Mouse (Mus musculus): ENCODE data around the gene Snd1.

Gene Snd1

DNA sequence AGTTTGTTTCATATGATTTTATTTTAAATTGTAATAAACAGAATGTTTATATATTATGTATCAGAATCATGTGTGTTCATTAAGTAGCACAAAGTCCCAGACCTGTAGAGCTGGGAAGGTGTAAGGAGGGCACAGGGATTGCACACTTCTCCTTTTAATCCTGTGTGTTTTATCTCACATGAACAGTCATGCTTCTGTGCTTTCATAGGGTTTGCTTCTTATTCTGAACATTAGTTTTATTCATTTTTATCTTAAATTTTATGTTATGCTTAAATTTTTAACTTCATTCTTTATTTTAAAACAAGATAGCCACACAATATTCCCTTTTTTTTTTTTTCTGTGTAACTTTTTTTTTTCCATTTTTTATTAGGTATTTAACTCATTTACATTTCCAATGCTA lies 170.3 kb downstream of the Snd1 start:
- DNase-seq, result no peak

DNA sequence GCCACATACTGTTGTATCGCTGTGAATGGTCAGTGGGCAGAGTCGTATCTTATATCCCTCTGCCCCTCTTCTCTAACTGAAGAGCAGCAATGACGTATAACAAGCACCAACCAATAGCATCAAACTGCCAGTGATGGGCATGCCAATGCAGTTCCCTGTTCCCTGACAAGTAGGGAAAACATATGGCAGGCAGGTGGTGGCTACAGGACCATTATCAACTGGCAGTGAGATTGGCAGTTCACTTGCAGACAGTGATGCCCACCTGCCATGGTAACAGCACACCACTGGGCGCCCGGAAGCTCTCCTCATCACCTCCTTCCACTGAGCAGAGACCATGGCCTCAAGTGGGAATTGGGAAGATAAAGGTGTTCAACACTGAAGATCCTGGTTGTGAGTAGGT lies 181.6 kb downstream of the Snd1 start:
- no peak for DNase-seq

DNA sequence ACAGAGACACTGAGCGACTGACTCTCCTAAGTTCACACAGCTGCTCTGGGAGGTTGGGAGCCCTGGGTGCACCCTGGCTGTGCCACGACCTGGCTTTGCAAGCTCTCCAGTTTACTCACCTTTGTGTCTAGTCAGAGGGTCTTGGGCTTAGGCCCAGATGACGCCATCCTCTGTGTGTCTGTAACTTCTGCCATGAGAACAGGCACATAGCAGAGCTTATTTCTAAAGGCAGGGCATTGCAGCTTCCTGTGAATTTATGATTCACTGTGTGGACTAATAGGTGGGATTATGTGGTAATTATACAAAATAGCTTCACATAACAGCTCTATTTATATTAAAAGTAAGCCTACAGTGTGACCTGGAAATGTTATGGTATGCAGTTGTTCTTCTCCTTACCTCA lies 188.1 kb downstream of the Snd1 start:
- DNase-seq, result no peak

DNA sequence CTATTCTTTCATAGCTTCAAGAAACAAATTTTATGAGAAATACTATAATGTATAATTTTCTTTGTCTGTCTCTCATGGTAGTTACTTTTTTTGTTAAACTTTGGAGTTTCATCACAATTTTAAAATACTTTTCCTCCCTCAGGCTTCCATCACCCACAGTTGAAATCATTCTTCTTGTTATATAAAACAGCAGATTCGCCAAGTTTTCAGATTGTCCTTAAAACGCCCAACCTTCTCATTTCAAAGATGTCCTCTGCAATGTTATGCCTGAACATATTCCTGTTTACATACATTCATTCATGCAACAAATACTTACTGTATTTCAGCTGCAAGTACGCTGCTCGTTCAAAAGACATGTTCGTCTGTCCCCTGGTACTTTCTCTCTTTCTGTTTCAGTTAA lies 188.7 kb downstream of the Snd1 start:
- no peak for DNase-seq

DNA sequence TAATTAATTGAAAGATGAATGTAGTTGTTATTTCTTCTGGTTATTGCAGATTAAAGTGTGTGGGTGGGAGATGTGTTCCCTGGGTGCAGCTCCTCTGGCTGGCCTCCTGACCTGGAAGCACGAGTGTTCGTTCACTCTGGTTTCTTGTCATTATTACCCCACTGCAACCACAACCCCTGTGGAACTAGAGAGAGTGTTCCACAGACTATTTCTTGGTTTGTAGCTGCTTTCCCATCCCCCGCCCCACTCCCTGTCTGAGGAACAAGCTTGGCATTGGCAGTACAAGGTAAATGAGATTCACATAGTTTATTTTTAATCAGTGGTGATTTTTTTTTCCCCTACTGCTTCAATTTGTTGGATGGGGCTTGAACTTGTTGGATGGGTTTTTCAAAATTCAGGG lies 189.8 kb downstream of the Snd1 start:
- no peak for DNase-seq

DNA sequence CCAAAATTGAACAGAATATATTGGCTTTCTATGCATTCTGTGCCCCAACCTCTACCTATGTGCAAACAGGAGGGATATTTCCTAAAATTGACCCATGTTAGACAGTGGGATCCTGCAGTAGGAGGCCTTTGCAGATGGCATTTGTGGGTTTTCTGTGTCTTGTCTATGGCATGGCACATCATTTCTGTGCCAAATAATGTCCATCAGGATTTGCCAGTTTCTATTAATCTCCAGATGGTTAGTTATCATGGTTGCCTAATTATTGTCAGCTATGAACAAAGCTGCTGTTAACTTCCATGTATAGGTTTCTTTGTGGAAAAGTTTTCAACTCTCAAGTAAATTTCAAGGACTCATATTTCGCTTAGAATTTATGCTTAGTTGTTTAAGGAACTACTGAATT lies 192.6 kb downstream of the Snd1 start:
- no peak for DNase-seq

DNA sequence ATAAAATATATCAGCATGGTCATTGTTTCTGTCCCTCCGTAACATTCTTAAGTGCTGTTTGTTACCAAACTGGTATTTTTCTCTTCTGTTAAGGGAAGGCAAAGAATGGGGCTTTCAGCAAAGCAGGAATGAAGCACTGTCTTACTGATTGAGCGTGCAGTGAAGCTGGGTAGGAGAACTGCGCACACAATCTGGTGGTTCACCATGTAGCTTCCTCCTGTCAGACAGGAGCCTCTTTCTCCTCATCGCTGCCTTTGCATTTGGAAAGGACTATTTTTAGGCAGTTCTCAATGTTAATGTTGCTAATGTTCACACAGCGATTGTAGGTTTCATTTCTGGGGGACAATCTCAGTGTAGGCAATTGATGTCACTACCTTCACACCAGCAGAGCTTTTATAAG lies 194.3 kb downstream of the Snd1 start:
- DNase-seq, result no peak

DNA sequence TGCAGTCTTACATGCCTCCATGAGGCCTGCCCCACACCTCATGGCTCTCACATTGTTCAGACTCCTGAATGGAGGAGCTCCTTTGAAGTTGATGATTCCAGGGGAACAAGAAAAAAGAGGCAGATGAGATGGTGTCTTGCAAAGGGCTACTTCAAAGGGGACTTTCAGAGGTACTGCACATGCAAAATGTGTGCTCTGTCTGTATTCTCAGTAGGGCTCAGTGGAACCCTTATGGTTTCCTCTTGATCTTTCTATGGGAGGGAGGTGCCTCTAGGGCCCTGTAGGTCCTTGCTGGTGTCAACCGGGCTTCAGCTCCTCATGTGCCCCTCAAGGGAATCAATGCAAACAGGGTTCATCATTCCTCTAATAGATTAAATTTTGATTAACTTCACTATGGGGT lies 197.4 kb downstream of the Snd1 start:
- DNase-seq, result no peak

DNA sequence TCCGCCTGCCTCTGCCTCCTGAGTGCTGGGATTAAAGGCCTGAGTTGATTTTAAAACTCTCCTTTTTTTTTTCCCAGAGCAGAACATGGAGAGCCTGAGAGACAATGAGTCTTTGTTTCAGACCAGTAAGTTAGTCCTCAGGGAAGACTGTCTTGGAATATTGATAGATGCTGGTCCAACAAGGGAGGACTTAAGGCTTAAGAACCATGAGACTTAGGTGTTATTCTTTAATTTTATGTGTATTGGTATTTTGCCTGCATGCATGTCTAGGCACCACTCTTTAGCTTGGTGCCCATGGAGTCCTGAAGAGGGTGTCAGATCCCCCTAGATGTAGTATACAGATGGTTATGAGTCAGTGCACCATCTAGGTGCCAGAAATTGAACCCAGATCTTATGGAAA lies 199.7 kb downstream of the Snd1 start:
- no peak for DNase-seq

DNA sequence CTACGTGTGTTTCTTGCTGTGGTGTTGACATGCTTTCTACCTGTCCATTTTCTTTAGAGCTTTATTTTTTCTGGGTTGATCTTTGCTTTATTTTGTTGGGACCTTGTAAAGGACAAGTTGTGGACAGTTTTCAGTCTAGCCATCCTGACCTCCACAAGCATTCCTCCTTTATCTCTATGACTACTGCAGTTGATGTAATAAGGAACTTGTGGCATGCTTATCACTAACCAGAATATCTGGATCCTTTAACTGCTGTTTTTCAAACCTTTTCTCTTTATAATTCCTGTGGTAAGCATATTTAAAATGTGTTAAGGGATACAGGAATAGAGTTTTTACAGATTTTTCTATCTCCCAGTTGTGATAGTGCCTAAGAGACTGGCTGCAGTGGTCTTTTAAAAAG lies 204.0 kb downstream of the Snd1 start:
- DNase-seq, result no peak

DNA sequence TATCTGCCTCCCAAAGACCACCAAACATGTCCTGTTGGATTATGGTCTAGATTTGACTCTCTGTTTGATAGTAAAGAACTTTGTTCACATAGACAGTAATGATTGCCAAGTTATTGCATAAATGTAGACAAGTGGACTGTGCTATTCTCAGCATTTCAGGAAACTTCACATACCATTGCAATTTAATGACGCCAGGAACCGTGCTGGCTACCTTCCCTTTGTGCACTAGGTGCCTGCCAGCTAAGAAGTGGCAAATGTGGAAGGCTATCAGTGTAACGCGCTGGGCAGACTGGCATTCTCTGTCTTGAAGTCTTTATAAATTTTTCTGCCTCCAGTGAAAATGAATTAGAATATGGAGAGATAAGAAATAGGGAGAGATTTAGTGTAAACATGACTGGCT lies 205.6 kb downstream of the Snd1 start:
- DNase-seq, result no peak

DNA sequence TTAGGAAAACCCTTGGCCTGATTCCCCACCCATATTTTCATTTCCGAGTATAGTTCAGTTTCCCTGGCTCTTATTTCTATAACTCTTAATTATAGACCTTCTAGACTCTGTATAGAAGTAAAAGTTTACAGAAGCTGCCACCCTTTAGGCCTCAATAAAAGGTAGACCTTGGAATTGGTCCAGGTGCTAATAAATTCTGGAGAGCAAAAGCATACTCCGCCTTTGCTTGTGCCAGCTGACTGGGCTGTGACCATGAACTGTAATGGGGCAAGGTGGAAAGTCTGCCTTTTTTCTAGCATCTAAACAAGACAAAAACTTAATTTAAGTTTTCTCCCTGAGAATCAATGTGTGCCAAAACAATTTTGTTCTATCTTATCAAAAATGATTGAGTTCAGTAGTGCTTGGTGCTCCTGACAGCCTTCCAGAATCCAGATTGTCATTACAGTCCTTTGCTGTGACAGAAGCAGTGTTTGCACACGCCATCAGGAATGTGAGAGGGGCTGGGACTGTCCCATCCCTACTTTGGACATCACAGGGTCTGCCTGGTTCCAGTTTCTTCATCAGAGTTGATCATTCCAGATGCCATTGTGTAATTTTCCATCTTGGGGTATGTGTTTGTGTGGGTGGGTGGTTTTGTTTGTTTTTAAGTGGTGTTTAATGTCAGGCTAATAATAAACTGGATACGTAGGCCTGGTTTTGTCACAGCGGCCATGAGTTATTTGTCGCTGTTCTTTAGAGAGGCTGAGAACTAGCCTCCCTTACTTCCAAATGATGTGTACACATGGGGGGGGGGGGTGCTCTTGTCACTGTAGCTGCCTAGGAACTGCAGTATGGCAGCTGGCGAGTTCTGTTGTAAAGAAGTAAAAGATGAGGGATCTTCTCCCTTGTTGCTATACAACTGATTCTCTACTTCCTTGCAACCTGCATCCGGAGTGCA lies 206.8 kb downstream of the Snd1 start:
- DNase-seq, result no peak

DNA sequence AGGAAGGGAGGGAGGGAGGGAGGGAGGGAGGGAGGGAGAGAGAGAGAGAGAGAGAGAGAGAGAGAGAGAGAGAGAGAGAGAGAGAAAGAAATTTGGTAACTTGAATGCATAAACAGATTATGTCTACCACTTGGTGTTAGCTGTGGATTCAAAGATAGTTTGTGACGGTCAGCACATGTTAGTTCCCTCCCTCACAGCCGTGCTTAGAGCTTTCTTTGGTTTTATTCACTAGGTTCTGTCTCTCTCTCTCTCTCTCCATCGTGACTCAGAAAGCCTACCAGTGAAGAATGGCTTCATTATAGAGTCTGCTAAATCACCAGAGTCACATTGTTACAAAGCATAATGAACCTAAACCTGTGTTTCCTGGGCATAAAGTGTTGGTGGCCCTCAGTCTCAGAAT lies 210.1 kb downstream of the Snd1 start:
- no peak for DNase-seq

DNA sequence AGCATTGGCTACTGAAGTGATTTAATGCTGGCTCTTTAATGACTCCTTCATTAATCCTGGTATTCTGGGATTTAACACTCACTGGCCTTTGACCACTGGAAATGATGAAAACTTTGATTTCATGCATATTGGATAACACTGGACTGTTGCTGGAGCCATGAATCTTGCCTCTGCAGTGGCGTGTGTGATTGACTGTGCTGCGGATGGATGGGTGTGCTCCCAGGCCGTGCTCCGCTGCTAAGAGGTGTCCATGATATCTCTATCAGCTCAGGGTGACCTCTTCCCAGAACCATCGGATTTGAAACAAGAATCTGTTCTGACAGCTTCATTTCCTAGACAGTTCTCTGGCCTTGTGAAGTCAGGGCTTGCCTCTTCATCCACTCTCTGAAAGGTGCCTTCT lies 210.8 kb downstream of the Snd1 start:
- no peak for DNase-seq

DNA sequence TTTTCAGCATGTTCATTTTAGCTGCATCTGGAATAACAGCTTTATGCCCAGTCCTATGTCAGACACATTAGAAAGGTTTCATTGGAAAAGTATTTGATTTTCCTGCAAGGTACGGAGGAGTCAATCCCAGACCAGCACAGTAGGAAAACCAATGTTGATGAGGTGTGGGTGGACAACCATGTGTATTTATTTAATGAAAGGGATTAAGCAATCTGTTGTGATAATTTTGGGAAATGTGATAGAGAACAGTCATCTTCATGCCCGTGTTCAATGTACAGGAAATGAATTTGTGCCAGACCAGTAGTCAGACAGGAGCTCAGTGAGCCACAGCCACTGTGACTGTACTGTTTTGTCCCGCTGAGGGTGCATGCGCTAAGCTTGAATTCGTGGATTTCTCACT lies 212.8 kb downstream of the Snd1 start:
- DNase-seq, result no peak

DNA sequence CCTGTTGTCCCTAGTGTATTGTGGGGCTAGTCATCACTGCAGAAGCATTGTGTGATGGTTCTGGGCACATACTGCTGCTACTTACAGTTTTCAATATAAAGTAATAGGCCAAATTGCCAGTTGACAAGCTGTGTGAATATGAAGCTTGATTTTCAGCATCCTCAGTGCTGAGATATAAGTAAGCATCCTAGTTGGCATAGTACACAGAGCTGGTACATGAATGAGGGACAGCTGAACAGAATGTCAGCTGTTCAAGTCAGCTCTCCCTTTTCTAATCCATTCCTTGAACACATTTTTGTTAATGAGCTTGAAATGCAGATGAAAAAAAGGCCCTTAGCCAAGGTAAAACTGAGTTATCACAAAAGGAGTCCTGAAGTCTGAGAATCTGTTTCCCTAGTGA lies 217.7 kb downstream of the Snd1 start:
- DNase-seq, result no peak

DNA sequence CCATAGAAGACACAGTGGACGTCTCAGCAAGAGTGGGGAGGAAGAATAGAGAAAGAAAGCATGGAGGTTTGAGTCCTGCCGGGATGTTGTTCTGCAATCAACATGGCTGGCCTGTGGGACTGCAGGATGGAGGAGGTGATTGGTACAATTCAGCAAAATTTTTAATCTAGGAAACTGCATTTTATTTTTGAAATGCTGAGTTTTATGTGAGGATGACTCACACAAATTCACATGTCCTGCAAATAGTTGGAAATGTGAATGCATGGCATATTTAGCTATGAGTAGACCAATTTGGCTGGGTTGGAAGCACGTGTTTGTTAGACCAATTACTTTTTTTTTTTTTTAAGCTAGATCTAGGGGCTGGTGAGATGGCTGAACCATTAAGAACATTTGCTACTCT lies 222.3 kb downstream of the Snd1 start:
- no peak for DNase-seq

DNA sequence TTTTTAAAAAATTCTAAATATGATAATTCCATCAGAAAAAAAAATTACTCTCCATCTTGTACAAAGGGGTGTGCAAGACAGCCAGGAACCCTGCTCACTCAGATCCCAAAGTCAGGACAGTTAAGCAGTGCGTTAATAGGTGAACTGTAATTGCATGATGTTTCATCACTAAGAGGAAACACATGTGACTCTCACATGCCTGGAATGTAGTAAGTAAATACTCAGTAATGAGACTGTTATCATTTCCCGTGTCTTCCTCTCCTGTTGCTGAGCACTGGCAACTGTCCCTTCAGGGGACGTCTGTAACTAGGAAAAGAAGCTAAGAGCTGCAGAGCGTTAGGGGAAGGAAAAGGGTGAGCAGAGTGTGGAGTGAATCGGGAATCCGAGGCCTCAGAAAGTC lies 229.7 kb downstream of the Snd1 start:
- no peak for DNase-seq

DNA sequence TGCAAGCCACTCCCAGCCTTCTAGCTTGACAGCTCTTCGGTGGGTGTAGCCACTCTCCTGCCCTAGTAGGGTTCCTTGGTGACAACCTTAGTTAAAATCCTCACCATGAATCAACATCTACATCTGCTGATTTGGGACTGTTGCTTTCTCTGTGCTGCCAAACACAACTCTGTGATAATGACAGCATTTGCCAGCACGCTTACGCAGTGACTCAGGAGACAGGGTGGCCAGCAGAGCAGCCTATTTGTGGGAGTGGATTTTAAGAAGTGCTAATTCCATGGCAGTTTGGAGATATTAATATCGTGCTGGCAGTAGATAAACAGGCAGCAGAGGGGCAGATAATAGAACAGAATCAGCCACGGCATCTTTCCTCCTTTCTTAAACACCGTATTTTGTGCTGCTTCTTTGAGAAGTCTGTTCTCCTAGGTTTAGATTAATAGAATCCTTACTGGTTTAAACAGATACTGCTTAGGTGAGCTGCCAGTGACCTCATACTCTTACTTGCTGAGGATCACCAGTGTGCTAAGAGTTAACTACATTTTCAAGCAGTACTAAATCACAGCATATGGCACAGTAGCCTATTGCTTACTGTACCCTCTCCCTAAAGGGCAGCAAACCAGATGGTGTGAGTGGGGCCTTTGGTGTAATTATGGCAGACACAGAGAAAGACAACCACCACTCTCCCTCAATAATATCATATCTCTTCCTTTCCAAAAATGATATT lies 230.6 kb downstream of the Snd1 start:
- no peak for DNase-seq

DNA sequence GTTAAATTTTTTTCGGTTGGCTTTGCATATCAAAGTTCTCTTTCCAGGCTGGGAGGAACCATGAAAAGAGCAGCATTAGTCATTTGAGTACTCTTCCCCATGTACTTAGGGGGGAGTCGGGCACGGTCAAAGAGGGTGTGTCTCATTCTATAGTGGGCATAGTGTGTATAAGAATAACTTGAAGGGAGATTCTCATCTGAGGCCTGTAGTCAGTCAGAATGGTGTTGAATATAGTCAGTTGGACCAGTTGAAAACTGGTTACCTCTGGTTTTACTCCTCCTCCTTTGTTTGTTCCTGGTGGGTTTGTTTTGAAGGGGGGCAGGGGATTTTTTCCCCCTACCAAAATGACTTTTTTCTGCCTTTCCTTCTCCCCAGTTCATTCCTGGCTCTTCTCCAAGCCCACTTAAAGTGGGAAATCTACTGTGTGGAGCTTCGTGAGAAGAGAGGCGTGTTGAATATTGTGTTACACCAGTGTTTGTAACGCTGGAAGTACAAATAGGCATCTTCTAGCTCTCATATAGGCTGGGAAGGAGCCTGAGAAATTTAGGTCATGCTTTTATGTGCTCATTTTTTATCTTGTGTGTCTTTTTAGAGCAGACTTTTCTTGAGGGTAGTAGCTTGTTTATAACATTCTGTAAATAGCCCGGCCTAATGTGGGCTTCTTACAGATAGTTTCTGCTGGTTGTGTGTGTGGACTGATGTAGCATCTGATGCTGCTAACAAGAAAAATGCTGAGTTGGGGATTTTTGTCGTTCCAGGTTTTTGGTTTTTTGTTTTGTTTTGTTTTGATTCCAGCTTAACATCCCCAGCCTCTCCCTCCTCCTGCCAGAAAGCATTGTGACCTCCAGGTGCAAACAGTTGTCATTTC lies 231.4 kb downstream of the Snd1 start:
- DNase-seq, result no peak

DNA sequence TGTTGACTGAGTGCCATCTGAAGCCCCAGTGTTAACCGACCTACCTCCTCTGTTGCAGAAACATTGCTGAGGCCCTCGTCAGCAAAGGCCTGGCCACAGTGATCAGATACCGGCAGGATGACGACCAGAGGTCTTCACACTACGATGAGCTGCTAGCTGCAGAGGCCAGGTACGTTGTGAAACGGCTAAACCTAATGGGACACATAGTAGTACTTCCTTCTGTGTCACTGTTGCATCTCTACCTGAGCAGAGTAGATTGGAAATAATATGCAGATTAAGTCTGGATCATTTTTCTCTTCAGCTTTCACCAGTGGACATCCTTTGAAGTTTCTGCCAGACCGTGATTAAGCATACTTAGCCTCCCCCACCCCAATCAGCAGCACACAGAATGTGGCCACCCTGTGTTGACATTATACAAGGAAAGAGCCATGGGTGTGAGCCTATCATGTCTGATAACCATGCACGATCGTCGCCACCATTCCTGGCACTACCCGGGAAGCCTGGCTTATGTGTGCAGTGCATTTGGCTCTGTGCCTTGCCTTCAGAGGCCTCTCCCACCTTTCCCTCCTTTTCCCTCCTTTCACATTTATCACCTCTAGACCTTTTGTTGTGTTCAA lies 232.1 kb downstream of the Snd1 start:
- no peak for DNase-seq

DNA sequence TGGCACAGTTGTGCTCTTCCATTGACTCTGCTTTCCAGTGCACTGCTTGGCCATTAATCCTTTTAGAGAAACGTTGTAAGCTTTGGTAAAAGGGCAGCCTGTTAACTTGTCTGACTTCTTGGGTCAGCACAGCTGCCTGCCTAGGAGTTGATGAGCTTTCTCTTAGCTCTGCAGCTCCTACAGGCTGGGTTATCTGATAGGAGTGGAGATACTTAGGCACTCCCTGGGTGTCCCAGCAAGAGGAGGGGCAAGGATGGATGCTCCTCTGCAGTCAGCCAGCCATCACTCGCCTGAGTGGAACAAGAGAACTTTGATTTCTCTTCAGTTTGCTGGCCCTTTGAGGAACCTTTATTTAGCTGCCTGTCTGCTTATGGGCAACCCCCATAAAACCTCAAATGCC lies 235.1 kb downstream of the Snd1 start:
- no peak for DNase-seq

DNA sequence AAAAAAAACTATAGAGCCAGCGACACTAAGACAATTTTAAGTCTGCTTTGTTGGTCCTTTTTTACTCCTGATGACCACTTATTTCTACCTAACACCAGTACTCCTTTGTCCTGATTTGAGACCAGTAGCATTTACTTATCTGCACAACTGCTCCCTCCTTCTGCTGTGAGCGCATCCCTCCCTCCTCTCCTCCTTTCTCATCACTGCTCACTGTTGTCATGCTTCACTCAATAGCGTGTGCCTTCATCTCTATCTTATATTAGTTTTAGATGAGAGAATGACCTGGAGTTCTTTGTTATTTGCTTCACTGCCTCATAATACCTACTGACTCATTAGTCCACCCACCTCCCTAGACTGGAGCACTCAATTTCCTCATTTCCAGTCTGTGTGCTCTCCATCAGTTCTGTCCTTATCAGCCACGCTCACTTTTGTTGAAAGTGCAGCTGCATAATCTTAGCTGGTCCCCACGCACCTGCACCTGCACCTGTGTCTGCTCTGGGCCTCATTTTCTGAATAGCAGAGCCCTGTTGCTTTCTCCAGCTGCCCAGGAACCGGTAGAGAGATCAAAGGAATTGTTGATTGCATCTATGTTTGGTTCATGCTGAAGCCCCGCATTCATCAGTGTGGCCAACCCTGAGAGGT lies 242.4 kb downstream of the Snd1 start:
- DNase-seq, result no peak

All from embryo, embryonic 11 days (tissue).